Mouse (Mus musculus) megakaryocyte, adult 5-6 weeks (primary cell): ENCODE measurements around the gene Nipal1. TPM values are rescaled to one million over a fixed set of nuclear protein-coding genes. Genes with fewer than 3 reads are reported as not detected.
A peak's percentile ranks its signal among the peaks of the same experiment; 100 is the strongest.

ENCODE experiments used
- ATAC-seq: 2 replicates; pipeline ENCODE4 v1.8.0; 2016; ENCODE audit warnings: mild to moderate bottlenecking, inconsistent platforms; ENCODE audit not compliant: poor library complexity, severe bottlenecking
- total RNA-seq, 2 experiments: library from RNA; stranded (forward) in 1 of 2; stranded (reverse) in 1 of 2; fragments of 153-499, 151-499 nt in 1 of 2; fragments of 221-1000, 200-1000 nt in 1 of 2; gene quantifications; 2 replicates each; pipeline versions ENCODE4 v1.2.3 to v1.2.4; 2015 to 2017

Gene Nipal1
- total RNA-seq, 2 experiments from 2014 or later: 0.02 to 1.1 TPM

DNA sequence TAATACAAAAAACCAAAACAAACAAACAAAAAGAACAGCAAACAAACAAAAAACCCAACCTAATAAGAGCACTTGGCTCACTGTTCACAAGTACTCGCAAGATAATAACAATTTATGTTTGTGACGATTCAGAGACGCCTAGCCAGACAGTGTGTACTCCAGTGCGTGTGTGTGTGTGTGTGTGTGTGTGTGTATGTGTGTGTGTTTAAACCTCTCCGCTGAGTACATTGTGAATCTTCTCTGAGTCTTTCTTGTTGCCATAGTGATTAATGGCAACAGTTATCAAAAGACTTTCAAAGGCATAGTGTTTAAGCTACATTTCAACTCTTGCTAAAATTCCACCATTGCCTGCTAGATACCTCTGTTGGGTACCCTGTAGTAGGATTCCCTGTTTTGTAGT lies 16.5 kb downstream of the Nipal1 start:
- ATAC-seq: no peak

DNA sequence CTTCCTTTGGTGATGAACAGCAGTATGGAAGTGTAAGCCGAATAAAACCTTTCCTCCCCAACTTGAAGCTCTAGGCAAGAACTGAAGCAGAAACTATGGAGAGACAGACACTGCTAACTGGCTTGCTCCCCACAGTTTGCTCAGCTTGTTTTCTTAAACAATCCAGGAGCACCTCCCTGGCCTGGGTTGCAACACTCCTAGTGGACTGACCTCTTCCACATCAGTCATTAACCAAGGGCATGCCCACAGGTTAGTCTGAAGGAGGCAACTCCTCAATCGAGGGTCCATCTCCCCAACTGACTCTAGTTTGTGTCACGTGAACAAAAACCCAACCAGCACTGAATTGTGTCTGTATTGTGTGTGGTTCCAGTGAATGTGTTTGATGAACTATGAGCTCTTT lies 17.3 kb downstream of the Nipal1 start:
- no peak for ATAC-seq

DNA sequence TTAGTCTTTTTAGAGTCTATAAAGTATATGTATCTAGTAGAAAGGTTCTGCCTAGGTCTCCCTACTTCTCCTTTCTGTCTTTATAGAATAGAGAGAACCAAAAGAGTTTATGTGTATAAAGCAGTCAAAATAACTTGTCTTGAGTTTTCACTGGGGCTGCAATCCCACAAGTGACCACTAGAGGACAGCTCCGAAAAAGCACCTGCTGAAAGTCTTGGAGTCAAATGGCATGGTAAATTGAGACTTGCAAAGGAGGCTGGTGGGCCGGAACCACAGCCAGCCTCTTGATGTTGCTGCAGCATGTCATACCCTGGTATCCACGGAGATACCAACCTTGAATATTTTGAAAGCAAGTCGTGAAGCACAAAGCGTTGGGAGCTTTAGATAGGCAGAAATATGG lies 17.7 kb downstream of the Nipal1 start:
- peak; percentile 68 for ATAC-seq

DNA sequence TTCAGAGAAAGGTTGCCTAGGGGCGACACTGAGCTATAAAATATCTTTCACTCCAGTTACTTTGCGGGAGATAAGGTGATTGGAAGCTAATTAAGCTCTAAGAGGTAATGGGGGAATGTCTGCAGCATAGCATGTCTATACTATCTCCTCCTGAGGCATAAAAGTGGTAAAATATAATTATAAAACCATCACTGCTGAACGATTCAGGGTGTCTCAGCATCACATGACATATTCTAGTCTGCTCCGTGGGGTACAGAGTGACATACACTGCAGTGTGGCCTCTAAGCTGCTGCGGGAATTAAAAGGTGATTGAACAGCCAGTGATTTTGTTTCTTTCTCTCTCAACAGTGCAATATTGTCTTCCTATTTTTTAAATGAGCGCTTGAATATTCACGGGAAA lies 18.8 kb downstream of the Nipal1 start:
- no peak for ATAC-seq

DNA sequence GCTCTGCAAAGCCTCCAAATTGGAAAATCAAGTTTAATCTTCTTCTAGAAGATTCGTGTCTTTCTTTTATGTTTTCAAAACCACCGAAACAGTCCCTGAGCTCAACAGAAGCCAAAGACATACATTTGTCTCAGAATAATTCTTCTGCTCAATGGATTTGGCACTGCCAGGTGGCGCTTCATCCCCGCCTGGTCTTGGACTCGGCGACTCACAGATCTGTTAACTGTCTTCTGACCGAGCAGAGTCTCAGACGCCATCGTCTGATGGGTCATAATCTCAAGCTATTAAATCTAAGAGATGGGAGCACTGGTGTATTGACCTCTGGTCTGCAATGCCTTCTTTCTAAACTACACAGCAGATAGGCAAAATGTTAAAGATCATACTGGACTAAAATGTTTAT lies 20.8 kb downstream of the Nipal1 start:
- ATAC-seq: no peak

DNA sequence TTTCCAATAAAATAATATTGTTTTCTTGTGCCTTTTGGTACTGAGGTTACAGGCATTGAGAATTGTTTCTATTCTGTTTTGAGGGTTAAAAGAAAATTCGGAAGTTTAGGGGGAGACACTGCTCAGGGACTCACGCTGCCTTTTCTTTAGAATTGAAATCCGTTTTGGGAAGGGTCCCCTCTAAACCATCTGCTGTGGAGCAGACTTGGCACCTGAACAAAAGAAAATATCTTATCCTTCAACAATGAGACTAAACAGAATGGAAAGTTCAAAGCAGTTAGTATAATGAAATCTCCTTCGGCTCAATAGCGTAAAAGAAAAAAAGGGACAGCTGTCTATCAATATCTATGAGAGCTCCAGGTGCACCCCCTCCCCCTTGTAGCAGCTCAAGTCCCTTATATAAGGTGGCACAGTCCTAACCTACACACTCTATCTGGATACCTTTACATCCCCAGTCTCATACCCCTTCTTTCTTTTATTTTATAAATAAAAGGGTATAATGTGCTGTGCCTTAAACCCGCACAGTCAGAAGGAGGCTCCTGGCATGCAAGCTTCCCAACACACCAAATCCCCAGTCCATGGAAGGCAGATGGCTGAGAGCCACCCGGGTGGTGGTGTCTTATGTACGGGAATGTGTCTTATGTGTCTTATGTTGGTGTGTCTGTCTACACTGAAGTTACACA lies 23.6 kb downstream of the Nipal1 start:
- ATAC-seq: no peak

DNA sequence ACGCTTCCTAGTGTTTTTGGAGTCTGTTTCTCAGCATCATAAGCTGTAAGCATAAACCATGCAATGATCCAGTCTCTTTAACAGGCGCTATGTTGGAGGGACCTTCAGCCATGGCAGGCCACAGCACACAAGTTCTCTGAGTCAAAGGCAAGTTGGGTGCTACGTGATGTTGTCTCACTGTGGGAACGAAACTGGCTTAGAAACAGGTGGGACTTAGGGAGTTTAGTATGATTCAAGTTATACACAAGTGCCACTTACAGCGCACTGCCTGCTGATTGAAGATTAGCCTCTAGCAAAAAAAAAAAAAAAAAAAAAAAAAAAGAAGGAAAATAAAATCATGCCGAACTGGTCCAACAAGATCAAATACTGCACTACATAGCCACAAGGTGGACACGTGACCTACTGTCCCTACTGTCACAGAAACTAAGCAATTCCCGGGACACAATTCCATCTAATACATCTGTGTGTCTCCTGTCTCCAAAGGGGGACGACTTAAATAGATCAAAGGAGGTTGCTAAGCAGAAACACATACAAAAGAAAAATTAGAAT lies 27.5 kb downstream of the Nipal1 start:
- ATAC-seq: no peak

DNA sequence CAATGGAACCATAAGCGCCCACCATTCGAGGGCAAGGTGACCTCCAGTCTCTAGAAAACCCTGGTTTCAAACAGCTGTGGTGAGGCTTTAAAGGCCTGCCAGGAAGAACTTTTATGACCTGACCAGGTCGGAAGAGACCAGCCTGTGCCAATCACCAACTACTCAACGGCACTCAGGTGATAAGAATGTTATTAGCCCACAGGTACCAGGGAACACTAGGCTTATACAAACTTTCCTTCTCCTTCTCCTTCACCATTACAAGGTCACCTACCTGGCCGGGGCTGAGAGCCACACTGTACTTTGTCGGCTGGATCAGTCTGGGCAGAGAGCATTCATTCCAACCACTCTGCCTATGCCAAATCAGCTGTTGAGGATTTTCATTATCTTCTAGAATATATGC lies 33.9 kb downstream of the Nipal1 start:
- no peak for ATAC-seq

DNA sequence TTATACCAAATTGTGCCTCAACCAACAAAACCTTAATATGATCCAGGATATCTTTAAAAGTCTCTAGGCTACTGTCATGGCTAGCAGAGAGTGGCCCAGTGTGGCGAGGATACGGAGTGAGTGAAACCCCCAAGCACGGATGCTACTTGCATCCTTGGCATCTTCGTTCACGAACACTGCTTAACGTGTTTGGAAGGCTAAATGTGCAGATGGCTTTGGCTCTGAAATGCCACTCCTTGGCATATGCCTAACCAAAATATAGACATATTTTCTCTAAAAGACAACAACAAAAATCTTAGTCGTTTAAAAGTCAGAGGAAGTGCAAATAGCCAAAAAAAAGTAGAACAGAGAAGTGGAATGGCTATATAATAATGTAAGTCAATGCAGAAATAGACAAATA lies 42.0 kb downstream of the Nipal1 start:
- no peak for ATAC-seq

DNA sequence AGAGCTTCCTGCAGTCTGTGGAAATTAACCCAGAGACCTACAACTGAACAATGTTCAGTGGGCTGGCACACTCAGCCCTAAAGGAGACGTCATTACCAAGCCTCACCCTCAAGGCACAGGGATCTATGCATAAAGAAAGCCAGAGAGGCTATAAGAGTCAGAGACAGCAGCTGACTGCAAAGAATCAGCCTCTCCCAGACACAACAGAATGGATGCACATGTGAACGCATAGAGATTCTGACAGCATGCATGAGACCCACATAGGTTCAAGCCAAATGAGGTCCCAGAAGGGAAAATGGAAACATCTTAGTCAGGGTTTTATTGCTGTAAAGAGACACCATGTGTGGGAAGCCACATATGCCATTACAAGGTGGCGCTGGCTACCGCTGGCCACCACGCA lies 42.9 kb downstream of the Nipal1 start:
- ATAC-seq: no peak

DNA sequence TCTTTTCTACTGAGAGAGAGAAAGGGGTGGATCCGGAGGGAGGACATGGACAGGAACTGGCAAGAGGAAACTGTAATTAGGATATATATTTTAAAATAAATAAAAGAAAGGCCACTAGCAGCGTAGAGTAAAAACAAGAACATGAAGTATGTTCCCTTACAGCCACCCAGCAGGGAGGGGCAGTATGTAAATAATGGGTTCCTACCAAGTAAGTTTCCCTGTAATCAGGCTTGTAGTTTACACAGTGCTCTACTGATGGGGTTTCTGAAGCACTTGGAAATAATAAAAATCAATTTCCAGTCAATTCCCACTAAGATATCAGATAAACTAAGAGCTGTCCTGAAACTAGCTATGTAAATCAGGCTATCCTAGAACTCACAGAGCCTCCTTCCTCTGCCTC lies 47.1 kb downstream of the Nipal1 start:
- ATAC-seq: no peak

DNA sequence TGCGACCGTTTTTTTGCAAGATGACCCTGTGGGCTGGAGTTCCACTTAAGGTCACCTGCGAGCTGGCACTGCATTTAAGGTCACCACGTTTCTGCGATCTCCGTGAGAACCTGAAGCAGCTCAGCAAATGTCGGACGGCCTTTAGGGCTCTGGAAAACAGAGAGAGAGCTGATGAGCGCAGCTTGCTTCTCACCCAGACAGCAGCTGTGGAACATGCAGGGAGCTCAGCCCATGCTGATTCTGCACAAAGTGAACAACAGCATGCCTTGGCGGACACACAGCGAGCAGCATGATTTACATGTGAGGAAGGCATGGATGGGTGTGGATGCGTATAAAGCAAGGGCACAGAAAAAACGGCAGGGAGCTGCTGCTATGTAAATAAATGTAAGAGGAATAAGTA lies 48.9 kb downstream of the Nipal1 start:
- ATAC-seq: no peak

DNA sequence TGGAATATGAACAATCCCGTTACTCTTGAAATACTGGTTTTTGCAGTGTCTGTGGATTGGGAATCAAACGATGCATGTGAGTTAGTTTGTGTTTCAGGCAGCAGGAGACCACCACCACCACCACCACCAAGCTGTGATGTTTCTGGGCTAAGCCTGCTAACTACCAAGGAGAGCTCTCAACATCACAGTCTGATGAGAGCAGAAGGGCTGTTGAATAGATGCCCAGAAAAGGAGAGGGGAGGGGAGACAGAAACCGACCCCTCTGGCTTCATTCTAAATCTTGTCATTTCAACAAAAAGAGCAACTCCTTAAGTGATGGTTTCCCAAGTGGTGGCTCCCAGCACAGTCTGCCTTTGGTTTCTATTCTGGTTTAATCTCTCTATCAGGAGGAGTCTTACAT lies 50.7 kb downstream of the Nipal1 start:
- ATAC-seq: no peak

DNA sequence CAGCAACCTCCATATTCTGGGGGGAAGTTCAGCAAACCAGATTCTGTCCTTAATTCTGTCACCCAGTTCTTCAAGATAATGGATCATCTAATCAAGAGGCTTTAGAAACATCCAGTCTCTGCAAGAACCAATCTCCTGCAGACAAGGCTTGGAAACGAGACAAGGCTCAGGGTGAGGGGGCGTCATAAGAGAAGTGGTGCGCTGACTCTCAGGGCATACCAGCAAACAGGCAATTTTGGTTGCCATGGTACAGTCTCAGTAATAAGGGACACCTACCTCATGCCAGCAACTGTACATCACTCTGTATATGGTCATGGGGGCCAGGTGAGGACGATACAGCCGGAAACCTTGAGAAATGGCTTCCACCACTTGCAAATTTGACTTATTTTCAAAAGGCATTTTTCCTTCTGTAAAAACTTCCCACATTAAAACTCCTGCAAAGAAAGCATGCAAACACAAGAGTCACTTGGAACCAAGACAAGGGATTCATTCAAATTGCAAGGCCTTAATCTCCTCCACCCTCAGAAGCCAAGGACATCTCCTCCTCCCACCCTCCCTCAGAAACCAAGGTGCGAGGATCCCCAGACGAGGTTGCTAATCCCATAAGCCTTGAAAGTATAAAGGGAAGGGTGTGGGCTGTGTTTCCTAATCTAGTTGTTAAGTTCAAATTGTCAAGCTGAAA lies 51.4 kb downstream of the Nipal1 start:
- no peak for ATAC-seq

DNA sequence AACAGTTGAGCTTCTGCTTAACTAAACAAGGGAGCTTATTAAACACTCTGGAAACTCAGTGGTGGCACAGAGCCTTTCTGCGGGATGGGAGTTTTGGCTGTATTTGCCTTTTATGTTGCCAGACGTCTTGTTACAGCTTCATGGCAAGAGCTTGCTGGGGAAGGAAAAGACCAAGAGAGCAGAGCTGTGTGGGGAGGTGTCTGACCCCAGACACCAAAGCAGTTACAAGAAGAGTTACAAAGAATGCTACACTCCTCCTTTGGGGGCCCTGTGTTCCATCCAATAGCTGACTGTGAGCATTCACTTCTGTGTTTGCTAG lies 51.9 kb downstream of the Nipal1 start:
- ATAC-seq: no peak

DNA sequence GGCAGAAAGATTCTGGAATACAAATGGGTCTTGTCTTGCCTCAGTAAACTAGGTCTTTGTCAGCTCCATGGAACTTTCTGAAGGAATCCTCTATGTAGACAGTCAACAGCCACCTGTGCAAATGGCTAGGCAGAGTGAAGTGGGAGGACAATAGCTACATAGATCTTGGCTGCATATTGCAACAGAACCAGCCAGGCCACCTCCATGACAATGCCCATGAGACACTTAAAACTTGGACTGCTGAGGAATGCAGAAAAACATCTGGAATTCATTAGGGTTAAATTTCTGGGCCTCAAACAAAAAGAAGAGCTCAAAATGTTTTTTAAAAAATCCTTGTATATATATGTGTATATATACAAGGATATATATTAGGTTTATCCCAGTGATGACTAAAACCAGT lies 54.6 kb downstream of the Nipal1 start:
- no peak for ATAC-seq

DNA sequence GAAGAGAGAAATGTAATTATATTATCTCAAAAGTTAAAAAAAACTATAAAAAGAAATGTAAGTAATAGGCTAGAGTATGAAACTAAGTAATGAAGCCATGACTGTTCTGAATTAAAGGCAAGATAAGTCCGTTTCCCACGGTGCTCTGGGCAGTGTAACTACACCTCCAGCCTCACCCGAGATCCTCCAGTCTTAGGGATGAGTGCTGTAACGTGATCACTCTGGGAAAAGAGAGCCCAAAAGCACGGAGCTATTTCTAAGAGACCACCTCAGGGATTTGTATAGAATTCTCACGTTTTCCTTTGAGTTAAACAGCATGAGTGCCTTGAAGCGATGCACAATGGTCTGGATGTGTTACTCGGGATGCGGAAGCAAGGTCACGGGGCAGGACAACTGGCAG lies 58.5 kb downstream of the Nipal1 start:
- no peak for ATAC-seq

DNA sequence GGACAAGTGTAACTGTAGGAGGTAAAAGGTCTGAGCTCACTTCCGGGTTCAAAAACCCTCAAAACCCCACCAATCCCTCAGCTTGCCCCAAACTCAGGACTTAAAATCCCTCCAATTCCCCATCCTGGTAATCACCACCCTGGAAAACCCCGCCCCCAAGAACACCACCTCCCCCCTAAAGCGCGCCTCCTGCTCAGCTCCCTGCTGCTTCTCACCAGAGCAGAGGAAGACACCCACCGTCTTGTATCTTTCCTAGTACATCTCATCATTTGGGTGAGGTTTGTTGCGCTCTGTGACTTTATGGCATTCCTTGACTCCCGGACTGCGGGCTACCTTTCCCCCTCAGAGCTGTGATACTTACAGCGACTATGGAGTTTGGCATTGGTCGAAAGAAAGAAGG lies 59.1 kb downstream of the Nipal1 start:
- ATAC-seq: no peak

DNA sequence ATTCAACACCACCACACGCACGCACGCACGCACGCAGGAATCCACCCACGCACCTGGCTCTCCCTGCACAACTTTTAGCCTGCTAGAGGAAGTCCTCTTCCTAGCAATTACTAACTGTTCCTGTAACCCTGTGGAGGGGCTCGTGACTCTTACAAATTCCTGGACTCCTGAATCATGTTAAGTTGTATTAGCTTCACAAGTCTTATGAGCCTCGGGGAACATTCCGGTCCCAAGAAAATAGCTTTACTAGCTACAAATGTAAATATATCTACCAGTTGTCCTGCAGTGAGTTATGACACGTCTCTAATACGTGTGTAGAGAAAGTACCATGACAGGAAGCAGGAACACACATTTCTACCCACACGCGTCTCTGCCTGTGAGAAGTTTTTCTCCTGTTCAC lies 61.9 kb downstream of the Nipal1 start:
- no peak for ATAC-seq

DNA sequence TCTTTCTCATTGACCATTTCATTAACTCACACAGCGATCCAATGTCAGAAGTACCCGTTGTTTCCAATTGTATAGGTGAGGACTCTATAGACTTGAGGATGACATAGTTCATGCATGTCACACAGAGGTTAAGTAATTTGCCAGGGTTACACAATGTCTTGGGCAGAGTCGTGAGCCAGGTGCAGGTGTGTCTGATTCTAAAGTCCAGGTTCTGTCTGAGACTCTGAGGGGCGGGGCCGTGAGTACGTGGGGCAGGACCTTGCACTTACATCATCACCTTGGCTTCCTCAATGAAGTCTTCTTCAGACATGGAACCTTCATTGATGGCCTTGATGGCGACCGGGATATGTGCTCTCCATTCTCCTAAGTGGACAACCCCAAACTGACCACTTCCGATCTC lies 62.4 kb downstream of the Nipal1 start:
- no peak for ATAC-seq

DNA sequence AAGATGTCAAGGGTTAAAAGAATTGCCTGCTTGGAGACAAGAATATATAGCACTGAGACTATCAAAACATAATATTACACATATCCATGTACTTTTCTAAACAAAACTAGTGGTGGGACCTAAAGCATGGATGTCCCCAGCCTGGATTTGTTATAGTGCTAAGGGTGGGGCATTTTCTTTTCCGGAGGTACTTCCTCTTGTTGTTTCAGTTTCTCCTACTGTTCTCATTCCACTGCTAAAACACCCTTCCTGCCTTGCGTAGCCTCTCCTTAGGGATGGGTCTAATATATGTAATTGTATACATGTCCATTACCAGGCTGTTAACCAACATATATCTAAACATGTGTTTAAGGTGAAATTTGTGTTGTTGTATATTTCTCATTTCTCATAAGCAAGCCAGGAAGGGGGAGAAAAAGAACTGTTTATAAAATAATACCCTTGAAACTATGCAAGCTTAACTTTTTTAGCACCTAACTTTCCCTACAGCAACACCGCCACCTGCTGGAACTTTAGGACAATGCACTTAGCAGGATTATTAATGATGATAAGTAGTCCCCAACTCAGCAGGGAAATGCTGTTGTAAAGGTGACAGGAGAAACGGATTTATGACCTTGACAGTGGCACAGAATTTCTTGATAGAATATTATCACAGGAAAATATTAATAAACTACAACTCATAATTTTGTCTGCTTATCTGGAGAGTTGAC lies 63.1 kb downstream of the Nipal1 start:
- peak; percentile 80 for ATAC-seq

DNA sequence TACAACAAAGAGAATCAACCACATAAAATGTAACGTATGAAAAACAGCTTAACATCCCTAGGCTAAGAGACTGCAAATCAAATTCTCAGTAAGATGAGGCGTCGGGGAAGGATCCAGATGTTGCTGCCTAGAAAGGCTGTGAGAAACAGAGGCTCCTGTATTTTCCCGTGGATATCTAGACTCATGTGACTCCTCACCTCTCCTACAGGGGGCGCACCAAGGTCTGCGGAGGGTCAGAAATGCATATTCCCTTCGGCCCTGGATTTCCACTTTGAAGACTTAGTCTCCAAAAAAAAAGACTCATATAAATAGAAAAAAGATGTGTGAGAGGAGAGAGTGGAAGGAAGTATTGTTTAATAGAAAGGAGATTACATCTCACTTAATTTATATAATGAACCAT lies 73.0 kb downstream of the Nipal1 start:
- ATAC-seq: no peak
